ENCODE assay signal across 23 mouse cellular contexts in genomic region chr9:34962251-34962650, GRCm38 (mm10).
"Had no signal": no experiment of that assay in that cellular context is flagged by ENCODE, and none has a peak within 500 bp of the region (broad histone marks: within the 10 kb centered on the region; RNA-seq: fewer than 3 reads in every experiment).

No protein-coding gene starts in this region.

- DNase-seq: gastrocnemius, postnatal 10 days; gastrocnemius, postnatal 25 days; heart, adult 2 months; heart, postnatal 10 days; heart, postnatal 4 days; kidney, adult 18-20 months; kidney, adult 8-10 months; kidney, postnatal 10 days; kidney, postnatal 25 days; kidney, postnatal 4 days; liver; liver, embryonic 13.5 days had no signal

- H3K4me3 ChIP-seq: heart, adult 2 months; heart, embryonic 10.5 days; heart, embryonic 12.5 days; hindbrain, embryonic 10.5 days; hindbrain, embryonic 12.5 days; intestine, embryonic 15.5 days; layer of hippocampus, adult 2 months; left cerebral cortex, adult 2 months; limb, embryonic 10.5 days; limb, embryonic 12.5 days; liver, embryonic 13.5 days; liver, embryonic 15.5 days had no signal

- H3K27ac ChIP-seq: heart, embryonic 10.5 days; hindbrain, embryonic 10.5 days; hindbrain, embryonic 12.5 days; hindbrain, embryonic 14.5 days; intestine, embryonic 15.5 days; layer of hippocampus, adult 2 months; left cerebral cortex, adult 2 months; limb, embryonic 10.5 days; limb, embryonic 12.5 days; liver, embryonic 13.5 days; liver, embryonic 15.5 days had no signal
